Mouse (Mus musculus) olfactory bulb, adult 2 months (tissue): ENCODE measurements around the gene Hoxa6. TPM values are rescaled to one million over a fixed set of nuclear protein-coding genes. Genes with fewer than 3 reads are reported as not detected.

Experiments
- H3K27ac ChIP-seq: fragments of 200-500 bp; 2 replicates; pipeline ENCODE4 v1.5.1; 2012; ENCODE audit warnings: low read depth, low read length; ENCODE audit not compliant: insufficient read depth
- H3K4me1 ChIP-seq: fragments of 200-500 bp; 2 replicates; pipeline ENCODE4 v1.6.1; 2012; ENCODE audit warnings: low read length; ENCODE audit not compliant: control insufficient read depth, insufficient read depth
- H3K4me3 ChIP-seq: fragments of 200-500 bp; 2 replicates; pipeline ENCODE4 v1.5.1; 2012; ENCODE audit warnings: mild to moderate bottlenecking, low read depth, low read length, moderate library complexity; ENCODE audit not compliant: insufficient read depth
- CTCF ChIP-seq: fragments of 200-500 bp; IDR thresholded peaks from 2 replicates; pipeline ENCODE4 v1.5.1; 2012; ENCODE audit warnings: low read depth, mild to moderate bottlenecking, low read length, moderate library complexity; ENCODE audit not compliant: insufficient read depth
- POLR2A ChIP-seq: fragments of 200-500 bp; IDR thresholded peaks from 2 replicates; pipeline ENCODE4 v1.6.1; 2012; ENCODE audit warnings: mild to moderate bottlenecking, low read depth, low read length, moderate library complexity; ENCODE audit not compliant: insufficient read depth
- WGBS: fragments of 180-500 bp; shearing (Covaris S2); methylation state at CpG from one replicate; pipeline ENCODE4 v1.1.7; 2018; 5-methylcytosine and 5-hydroxymethylcytosine counted together
- polyA plus RNA-seq: library from polyadenylated mRNA; stranded (reverse); fragments of >200 nt; gene quantifications from 2 replicates; pipeline ENCODE4 v1.2.4, GENCODE M21; 2012; ENCODE audit warnings: low replicate concordance; ENCODE audit not compliant: missing spikeins, insufficient read depth, insufficient read length

The Hoxa6 gene
- polyA plus RNA-seq, 1 experiment = not detected

DNA sequence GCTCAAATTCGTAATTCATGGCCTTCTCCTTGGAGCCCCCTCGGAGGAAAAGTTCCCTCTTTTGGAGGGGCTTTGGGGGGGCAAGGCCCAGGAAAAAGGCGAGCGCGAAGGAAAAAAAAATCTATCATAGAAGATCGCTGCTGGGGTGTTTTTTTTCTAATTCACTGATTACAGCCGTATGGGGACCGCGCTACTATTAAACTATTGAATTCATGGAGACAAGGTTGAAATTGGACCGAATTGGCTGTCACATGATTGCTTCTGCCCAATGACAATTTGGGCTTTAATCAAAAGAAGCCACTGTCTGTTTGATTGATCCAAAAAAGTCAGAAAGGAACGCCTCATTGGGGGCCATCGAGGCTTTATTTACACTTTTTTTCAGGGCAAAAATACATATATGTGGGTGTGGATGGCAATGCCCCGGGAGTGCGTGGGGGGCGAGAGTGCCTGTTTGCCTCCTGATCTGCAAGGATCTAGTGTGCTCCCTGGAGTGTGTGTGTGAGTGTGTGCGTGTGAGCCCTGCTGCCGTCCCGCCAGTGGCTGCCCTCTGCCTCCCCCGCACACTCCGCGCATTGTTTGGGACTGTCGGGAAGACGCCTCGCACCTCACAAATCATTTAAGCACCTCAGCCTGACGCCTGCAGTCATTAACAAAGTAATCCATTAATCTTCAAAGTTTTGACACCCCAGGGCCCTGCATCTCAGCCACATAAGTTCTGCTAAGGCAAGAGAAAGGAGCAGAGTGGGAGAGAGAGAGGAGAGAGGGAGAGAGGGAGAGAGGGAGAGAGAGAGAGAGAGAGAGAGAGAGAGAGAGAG is 43.7 kb downstream of the Hoxa6 start, which contains the start of gene Hoxa2:
TSS of gene Hoxa2 (minus strand) at position 206 of the 815 bp plus-strand sequence.
- H3K4me1 ChIP-seq = no peaks in the 10 kb centered on the region
- WGBS = 2% methylated on average over 25 of the region's 25 CpGs
- TF ChIP-seq POLR2A (no peak), CTCF (no peak)
- no peak within 1 kb of the TSS for H3K4me3 ChIP-seq
- H3K27ac ChIP-seq = no peak within 1 kb of the TSS

DNA sequence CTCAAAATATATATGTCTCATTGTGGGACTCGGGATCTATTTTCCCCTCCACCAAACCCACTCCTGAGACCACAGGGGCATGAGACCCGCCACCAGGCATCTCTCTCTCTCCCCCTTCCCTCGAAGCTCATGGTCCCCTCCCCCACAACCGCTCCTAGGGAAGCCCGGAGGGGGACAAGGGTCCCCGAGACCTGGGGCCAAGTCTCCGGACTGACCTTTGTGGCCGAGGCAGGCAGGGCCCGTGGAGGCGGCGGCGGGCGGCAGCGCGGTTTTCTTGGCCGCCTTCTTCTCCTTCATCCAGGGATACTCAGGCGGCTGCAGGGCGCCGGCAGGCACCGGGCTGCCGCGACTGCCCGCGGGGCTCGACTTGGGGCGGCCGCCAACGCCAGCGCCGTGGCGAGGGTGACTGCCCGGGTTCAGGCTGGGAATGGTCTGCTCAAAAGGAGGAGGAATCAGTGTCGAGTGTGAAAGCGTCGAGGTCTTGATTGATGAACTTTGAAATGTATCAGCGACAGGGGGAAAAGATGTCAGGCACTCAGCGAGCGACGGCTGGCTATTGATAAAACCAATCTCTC is 44.4 kb downstream of the Hoxa6 start:
- H3K4me1 ChIP-seq = no peaks in the 10 kb centered on the region
- no peak overlapping the region for H3K27ac ChIP-seq
- H3K4me3 ChIP-seq = no peak overlapping the region
- 2% methylated on average over 39 of the region's 39 CpGs for WGBS
- TF ChIP-seq POLR2A (no peak), CTCF (no peak)

GRCm38 (mm10) chr6:52163366-52164031 is 45.0 kb downstream of the Hoxa6 start:
- Histone ChIP-seq H3K4me3 (no peak overlapping the region), H3K27ac (no peak overlapping the region), H3K4me1 (peaks cover 3% of the 10 kb centered on the region; the same call in 1 of the 2 replicates)
- 2% methylated on average over 17 of the region's 17 CpGs for WGBS
- TF ChIP-seq CTCF (no peak), POLR2A (no peak)

DNA sequence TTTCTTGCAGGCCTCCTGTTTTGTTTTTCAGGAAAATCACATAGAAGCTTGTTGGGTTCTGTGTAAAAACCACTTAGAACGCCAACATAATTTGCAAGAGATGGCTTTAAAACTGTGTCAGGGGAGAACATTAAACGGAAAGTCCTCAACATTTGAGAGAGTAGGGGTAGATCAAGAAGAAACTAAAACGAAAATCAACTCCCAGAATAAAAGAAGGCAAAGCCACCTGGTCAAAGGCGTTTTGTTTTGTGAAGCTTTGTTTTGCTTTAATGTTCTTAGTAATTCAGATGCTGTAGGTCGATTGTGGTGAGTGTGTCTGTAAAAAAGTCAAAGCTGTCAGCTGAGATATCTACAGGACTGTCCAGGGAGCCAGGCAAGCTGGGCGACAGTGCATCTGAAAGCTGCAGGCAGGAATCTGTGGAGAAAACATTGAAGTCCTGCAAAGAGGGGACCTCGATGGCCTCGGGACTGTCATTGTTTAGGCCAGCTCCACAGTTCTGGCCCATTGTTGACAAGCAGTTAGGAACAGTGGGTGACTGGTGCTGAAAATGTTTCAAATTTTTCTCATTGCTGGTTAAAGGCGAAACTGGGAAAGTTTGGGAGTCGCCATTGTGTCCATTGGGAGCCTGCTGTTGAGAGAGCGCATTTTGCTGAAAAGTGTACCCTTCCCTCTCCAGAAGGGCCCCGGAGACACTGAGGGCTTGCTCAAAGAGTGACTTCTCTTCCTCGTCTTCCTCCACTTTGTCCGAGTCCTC is 45.7 kb downstream of the Hoxa6 start:
- H3K4me3 ChIP-seq = no peak overlapping the region
- WGBS = 5% methylated on average over 14 of the region's 14 CpGs
- H3K27ac ChIP-seq = no peak overlapping the region
- peaks cover 7% of the 10 kb centered on the region for H3K4me1 ChIP-seq
- TF ChIP-seq POLR2A (no peak), CTCF (no peak)

DNA sequence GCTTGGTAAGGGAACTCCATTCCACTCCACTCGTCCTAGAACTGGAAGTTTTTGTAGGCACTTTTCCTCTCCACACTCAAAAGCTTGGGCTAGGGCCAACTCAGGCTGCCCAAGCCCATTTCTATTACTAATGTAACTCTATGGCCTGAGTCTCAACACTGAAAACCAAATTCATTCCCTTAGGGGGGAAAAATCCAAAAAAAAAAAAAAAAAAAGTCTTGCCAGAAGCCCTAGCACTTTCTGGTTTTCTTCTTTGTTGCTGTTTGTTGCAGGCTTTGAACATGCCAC is 46.5 kb downstream of the Hoxa6 start:
- peaks cover 7% of the 10 kb centered on the region for H3K4me1 ChIP-seq
- H3K4me3 ChIP-seq = no peak overlapping the region
- 8% methylated on average over 1 of the region's 1 CpGs for WGBS
- H3K27ac ChIP-seq = no peak overlapping the region
- no peak for TF ChIP-seq CTCF
- TF ChIP-seq POLR2A = no peak

DNA sequence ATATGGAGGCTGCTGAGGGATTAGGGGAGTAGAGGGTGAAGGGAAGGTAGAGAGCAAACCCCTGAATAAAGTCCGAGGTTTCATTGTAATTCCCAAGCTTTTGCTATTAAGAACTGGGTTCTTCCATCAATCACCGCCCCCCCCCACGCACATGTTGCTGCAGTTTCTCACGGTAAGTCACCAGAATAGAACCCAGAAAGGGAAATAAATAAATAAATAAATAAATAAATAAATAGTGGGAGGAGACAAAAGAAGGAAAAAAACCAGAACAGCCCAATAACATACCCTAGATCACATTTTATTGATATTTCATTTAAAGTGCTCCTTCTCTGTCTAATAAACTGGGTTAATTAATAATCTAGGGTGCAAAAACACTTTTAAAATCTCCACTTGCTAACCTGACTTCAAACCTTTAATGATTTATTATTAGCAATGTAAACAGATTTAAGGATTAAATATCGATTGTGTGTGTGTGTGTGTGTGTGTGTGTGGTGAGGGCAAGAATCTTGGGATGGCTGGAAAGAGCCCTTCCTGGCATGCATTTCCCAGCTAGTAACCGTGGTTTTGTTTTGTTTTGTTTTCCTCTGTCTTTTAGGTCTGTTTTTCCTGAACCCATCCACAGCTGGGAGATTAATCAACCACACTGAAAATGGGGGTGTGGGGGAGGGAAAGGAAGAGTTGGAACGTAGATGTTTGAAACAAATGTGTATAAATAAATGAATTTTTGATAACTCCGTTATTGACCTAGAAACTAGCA is 47.0 kb downstream of the Hoxa6 start:
- H3K4me1 ChIP-seq = peaks cover 7% of the 10 kb centered on the region
- H3K4me3 ChIP-seq = no peak overlapping the region
- 4% methylated on average over 8 of the region's 8 CpGs for WGBS
- no peak overlapping the region for H3K27ac ChIP-seq
- TF ChIP-seq POLR2A (no peak), CTCF (no peak)

GRCm38 (mm10) chr6:52160511-52161335 is 47.8 kb downstream of the Hoxa6 start:
- Histone ChIP-seq H3K4me1 (peaks cover 7% of the 10 kb centered on the region), H3K27ac (no peak overlapping the region), H3K4me3 (no peak overlapping the region)
- TF ChIP-seq POLR2A = no peak
- TF ChIP-seq CTCF = no peak
- 4% methylated on average over 30 of the region's 30 CpGs for WGBS

DNA sequence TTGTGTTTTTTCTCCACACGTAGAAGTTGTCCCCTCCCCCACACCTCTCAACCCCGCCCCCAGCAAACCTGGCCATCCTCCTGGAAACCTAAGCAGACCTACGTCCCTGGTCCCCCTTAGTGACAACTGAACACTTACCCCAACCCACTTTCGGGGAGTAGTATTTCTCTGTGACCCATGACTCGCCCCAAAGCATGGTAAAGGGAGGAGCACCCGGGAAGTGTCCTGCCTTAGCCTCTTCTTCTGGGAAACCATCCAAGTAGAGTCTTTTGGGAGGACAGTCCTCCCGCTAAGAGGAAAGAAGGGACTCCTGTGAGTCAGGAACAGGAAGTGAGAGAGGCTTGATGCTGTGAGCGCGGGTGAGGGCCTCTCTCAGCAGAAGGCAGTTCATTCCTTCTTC is 48.5 kb downstream of the Hoxa6 start:
- H3K4me1 ChIP-seq = peaks cover 7% of the 10 kb centered on the region
- no peak overlapping the region for H3K27ac ChIP-seq
- H3K4me3 ChIP-seq = no peak overlapping the region
- 8% methylated on average over 9 of the region's 9 CpGs for WGBS
- no peak for TF ChIP-seq CTCF
- no peak for TF ChIP-seq POLR2A
